Mouse (Mus musculus) splenic B cell, adult 2 months (primary cell): ENCODE data around the gene Mast1.

Experiments
- DNase-seq: peaks from one replicate; pipeline ENCODE4 v3.0.0-alpha.2; 2011; ENCODE audit warnings: low read depth, low spot score
- H3K27me3 ChIP-seq: 2 replicates; pipeline ENCODE4 v1.6.1; 2012; ENCODE audit warnings: mild to moderate bottlenecking, low read length, moderate library complexity, mixed read lengths; ENCODE audit not compliant: control insufficient read depth, poor library complexity, insufficient read depth, severe bottlenecking
- H3K36me3 ChIP-seq: 2 replicates; pipeline ENCODE4 v1.6.1; 2012; ENCODE audit warnings: mild to moderate bottlenecking, low read length, moderate library complexity, mixed read lengths; ENCODE audit not compliant: control insufficient read depth, poor library complexity, insufficient read depth, severe bottlenecking

Mast1 gene

DNA sequence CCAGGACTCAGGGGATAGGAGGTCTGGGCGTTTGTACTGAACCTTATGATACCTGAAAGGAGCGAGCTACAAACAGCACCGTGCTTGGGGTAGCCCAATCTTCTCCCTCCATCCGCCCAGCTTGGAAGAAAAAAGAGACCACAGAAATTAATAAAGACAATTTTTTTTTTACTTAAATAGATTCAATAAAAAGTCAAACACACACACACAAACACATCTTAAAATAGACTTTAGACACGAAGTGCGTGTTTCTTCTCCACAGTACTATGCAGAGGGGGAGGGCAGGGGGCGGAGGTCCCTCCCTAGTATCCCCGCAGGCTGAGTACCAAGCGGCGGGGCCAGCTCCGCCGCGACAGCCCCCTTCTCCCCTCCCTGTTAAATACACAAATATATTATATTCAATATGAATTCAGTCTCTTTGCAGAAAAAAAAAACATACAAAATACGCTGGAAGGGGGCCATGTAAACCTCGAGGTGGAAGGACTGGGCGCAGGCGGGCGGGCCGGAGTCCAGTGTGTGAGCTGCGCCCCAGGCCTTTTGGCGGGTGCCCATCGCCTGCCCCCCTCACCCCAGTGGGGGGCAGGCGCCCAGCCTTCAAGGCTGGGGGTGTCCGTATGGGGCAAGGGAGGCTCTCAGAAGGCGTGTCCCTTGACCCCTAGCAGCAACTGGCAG, 39.7 kb upstream of the Mast1 start:
- no peaks in the 10 kb centered on the region for H3K27me3 ChIP-seq
- DNase-seq: no peak
- no peaks in the 10 kb centered on the region for H3K36me3 ChIP-seq

DNA sequence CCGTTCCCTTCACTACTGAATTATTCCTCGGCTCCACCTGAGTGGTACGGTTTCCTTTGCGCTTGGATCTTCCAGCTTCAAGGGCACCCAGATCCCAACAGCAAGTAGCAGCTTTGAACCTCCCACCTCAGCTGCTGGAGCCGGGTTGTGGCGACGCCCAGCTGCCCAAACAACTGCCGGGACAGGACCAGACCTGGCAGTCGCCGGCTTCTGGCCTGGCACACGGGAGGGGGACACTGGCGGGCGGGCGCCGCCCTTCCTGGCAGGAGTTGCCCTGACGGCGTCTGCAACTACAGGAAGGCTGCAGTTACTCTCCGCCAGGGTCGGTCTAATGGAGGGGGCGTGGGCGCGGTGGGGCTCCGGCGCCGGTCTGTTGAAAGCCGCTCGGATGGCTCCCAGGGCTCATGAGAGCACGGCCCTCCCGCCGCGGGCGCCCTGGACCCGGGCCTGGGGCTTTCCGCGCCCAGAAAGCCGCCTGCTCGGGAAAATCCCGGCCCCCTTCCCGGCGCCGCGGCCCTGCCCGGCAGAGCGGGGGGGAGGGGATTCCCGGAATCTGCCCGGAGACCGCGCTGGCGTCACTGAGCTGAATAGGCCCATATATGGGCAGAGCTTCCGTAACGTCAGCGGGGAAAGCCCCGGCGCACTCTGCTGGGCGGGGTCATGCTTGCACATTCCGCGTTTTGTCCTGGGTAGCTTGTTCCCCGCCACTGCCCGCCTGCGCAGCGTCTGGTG, 39.0 kb upstream of the Mast1 start:
- DNase-seq: peak; percentile 97
- no peaks in the 10 kb centered on the region for H3K36me3 ChIP-seq
- H3K27me3 ChIP-seq: no peaks in the 10 kb centered on the region

DNA sequence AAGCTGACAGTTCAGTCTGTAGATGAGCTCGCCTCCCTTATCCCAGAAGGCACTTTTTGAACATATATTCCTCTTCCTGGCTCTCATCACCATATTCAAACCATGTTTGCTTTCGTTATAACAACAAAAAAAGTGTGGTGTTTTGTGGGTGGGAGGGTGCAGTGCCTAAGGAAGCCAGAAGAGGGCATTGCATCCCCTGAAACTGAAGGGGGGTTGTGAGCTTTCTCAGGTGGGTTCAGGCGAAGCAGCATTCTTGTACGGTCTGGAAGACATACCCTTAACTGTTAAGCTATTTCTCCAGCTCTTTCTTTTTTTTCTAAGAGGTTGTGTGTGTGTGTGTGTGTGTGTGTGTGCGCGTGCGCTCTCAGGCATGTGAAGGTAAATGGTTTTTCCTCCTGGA, 38.3 kb upstream of the Mast1 start:
- peak; percentile 92 for DNase-seq
- Histone ChIP-seq H3K36me3 (no peaks in the 10 kb centered on the region; the same call in 1 of the 2 replicates), H3K27me3 (no peaks in the 10 kb centered on the region)

DNA sequence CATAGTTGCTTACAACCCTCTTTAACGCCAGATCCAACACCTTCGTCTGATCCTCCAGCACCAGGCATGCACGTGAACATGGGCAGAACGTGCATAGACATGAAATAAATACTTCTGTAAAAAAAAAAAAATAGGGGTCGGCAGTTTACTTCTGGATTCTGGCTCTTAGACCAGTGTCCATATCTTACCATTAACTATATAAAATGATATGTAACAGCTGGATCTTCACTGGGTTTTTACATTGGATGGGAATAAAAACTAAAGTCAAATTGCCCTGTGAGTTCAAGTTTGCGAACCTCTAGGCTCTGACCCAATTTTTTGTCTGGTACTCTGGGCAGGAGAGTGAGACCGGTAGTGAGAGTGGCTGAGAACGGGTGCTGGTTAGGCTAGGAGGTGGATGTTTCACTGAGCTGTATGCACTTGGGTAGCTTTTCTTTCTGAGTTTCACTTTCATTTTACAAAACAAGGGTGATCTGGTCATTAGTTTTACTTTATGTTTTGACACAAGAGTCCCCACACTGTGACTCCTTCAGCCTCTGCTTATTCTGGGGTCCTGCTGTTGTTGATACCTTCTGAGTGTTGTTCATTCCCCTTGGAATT, 37.5 kb upstream of the Mast1 start:
- Histone ChIP-seq H3K27me3 (no peaks in the 10 kb centered on the region), H3K36me3 (no peaks in the 10 kb centered on the region; the same call in 1 of the 2 replicates)
- DNase-seq: peak; percentile 70

DNA sequence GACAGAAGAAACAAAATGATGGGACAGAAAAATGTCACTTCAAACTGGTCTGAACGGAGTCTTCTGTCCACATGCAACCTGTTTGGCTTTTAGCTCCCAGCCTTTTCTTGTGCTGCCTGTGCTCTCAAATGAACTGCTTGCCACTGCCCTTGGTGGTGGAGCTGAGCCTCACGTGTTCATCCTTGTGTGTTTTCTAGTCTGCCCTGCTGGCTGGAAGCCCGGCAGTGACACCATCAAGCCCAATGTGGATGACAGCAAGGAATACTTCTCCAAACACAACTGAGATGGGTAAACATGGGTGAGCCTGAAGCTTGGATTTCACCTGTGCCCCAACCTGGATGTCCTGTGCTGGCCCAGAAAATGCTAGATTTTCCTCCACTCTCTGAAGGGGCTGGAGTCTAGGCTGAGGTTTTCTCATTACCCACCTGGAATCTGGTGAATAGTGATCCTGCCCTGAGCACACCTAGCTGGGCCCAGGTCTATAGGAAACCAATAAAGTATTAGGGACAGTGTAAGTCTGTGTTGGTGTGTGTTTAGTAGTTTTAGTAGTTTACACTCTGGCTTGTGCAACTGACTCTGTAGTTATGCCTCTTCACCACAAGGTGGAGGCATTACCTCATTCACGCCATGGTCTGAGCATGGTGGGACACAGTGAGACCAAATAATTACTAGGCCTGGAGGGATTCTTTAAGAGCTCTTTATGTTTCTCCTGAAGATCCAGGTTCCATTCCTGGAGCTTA, 36.8 kb upstream of the Mast1 start:
- peak; percentile 82 for DNase-seq
- Histone ChIP-seq H3K27me3 (no peaks in the 10 kb centered on the region), H3K36me3 (no peaks in the 10 kb centered on the region; the same call in 1 of the 2 replicates)

DNA sequence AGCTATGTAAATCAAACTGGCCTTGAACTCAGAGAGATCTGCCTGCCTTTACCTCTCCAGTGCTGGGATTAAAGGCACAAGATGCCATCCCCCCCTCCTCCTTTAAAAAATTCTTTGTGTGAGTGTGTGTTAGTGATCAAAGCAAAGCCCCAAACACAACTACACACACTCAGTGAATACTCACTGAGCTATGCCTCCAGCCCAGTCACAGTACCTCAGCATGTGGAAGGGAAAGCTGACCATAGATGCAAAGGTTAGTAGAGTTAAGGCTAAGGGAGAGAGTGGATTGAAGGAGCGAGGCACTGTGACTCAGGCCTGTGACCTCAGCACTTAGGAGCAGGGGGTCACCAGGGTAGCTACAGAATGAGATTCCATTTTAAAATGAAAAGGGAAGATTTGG, 35.9 kb upstream of the Mast1 start:
- H3K36me3 ChIP-seq: no peaks in the 10 kb centered on the region; the same call in 1 of the 2 replicates
- DNase-seq: no peak
- no peaks in the 10 kb centered on the region for H3K27me3 ChIP-seq

DNA sequence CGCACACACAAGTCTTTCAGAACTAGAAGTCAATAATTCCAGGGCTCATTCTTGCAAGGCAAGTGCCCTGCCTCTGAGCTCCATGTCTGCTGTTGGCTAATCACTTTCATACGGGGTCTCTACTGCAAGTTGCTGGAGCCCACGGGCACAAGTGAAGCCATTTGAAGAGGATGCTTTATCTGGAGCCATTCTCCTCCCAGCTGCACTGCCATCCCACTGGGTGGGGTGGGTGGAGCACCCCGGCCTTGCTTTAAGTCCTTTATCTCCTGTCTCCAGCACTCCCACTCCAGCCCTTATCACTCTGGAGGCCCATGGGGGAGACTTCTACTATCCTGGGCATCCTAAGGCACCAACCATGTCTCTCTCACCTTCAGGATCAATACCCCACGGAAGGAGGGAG, 33.8 kb upstream of the Mast1 start:
- H3K36me3 ChIP-seq: no peaks in the 10 kb centered on the region; the same call in 1 of the 2 replicates
- no peaks in the 10 kb centered on the region for H3K27me3 ChIP-seq
- no peak for DNase-seq

DNA sequence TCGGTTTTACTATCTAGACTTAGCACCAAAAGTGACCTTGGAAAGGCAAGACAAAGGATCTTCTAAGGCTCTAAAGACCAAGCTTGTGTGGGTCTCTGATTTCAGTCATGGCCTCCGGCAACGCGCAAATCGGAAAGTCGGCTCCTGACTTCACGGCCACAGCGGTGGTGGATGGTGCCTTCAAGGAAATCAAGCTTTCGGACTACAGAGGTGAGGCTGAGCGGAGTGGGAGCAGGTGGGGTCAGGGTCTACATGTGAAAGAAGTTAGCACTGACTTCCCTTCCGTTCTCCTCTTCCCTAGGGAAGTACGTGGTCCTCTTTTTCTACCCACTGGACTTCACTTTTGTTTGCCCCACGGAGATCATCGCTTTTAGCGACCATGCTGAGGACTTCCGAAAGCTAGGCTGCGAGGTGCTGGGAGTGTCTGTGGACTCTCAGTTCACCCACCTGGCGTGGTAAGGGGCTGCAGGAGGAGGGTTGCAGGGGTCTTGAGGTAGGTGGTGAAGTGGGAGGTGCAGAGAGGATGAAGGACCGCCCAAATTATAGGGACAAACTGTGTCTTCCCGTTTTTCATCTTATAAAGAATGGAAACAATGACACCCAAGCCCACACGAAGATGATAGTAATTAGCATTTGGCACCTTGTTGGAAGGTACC, 33.1 kb upstream of the Mast1 start:
- Histone ChIP-seq H3K27me3 (no peaks in the 10 kb centered on the region), H3K36me3 (no peaks in the 10 kb centered on the region; the same call in 1 of the 2 replicates)
- DNase-seq: no peak

DNA sequence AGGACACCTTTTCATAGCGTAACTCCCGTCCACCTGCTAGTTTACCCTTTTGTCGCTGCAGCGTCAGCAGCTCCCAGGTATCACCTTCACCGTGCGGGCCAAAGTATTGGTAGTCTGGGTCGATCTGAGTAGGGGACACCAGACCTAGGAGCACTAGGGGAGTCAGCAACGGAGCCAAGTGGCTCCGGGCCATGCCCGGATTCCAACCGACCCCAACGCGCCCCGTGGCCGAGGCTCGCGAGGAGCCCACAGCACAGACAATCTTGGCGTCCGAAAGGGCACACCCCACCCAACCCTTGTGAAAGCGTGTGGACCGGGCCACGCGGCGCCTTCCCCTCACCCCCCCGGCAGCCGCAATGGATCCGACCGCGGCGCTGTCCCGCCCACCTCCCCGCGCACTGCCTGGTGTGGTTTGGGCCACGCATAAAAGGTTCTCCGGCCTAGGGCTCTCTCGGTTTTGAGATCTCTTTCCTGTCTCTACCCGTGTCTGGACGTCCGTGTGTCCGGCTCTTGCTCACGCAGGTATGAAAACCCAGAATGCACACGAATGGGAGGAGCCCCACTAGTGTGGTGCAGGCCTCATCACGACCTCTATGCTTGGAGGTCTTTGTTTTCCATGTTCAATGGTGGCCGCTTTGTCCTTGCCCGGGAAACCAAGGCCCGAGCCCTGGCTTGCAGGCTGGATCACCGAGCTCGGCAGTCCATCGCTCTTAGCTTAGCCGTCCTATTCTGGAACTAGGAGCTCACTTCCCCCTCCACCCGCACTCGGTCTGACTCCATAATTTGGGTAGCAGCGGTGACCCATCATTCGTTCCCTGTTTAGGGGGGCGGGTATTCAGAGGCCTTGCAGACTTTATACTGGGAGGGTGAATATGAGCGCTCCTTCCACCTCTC, 32.3 kb upstream of the Mast1 start, which contains the start of the genes Gm49661, Prdx2 and Rnaseh2a:
Gene Gm49661 (minus strand): TSS at position 193 of the 894 bp plus-strand sequence.
Gene Prdx2 (plus strand): TSS at position 347 of the 894 bp plus-strand sequence.
Gene Rnaseh2a (minus strand): TSS at position 527 of the 894 bp plus-strand sequence.
- H3K27me3 ChIP-seq: no peaks in the 10 kb centered on the region
- no peaks in the 10 kb centered on the region; the same call in 1 of the 2 replicates for H3K36me3 ChIP-seq
- peak; percentile 72 for DNase-seq

DNA sequence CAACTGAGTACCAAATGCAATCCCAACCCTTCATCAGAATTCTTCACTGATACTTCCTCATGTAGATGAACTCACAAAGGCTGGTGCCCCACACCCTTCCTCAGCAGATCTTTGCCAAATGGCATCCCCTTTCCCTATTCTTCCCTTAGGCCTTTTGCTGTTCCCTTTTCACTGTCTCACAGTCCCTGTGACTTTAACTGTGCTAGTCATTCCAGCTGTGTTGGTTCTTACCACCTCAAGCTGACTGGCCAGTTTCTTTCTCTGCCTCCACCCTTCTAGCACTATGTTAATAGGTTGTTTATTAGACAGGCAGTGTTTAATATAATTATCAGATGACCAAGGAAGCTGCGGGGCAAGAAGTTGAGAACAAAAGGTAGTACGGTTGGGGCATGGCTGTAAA, 31.5 kb upstream of the Mast1 start:
- Histone ChIP-seq H3K36me3 (no peaks in the 10 kb centered on the region; the same call in 1 of the 2 replicates), H3K27me3 (no peaks in the 10 kb centered on the region)
- no peak for DNase-seq

DNA sequence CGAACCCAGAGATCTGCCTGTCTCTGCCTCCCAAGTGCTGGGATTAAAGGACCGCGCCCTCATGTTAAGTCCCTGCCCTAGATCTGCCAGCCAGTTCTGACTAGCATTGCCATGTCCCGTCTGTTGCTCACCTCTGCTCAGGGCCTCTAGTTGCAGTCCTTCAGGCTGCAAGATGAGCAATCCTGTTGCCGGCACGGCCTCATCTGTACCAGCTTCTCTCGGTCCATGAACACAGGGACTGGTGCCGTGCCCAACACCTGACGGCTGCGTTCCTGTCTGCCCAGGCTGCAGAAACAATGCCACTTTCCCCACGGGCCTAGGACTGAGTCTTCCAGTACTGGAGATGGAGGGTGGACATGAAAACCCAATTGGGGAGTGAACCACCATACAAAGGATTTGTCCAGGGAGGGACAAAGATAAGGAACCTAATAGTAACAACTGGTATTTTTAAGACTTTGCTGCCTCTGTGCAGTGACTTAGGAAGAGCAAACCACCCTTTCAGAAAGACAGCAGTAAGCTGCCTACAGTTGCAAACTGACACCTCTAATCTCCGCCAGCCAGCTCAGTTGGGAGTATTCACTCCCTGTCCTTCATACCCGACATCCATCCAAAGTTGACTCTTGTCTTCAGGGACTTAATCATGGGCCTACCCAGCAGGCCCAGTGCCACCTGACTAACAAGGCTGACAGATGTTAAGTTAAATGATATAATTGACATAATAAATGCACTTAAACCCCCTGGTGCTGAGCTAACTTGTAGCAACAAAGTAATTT, 30.6 kb upstream of the Mast1 start:
- DNase-seq: no peak
- H3K27me3 ChIP-seq: no peaks in the 10 kb centered on the region
- no peaks in the 10 kb centered on the region; the same call in none of the 2 replicates for H3K36me3 ChIP-seq

DNA sequence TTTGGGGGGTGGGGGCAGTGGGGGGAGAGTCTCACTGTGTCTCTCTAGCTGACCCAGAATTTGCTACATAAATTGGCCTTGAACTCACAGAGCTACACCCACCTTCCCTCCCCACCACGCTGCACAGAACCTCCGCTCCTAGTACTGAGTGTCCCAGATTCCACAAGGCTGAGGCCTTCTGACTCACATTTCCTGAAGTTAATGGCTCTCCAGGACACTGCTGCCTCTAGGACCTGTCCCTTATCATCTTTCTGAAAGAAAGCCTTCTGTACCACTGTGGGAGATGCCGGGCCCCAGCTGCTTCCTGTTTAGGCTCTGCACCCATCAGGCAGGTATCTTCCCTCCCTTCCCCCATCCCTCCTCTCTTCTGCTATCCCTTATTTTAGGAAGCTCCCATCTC, 29.4 kb upstream of the Mast1 start:
- Histone ChIP-seq H3K27me3 (no peaks in the 10 kb centered on the region), H3K36me3 (no peaks in the 10 kb centered on the region; the same call in none of the 2 replicates)
- DNase-seq: no peak
